Comparison of ENCODE assay signal across 8 mouse cellular contexts in genomic region chr10:60686641-60686975, GRCm38 (mm10). TPM values are rescaled to one million over a fixed set of nuclear protein-coding genes. Genes with fewer than 3 reads are reported as not detected.
DNase-seq lines count a peak whose midpoint lies in the region; ATAC-seq and TF ChIP-seq lines count a peak whose summit lies in the region.

No protein-coding gene starts in this region.

- WGBS in forebrain, postnatal 0 days, result 1% methylated on average over 36 of the region's 37 CpGs
- 0% methylated on average over 18 of the region's 37 CpGs for WGBS in limb, embryonic 14.5 days
- WGBS in stomach, embryonic 16.5 days, result under 1% methylated on average over 37 of the region's 37 CpGs

- H3K9me3 ChIP-seq in E14TG2a.4 (ENCODE audit: low read length), result no peaks in the 10 kb centered on the region
- no peaks in the 10 kb centered on the region for H3K9me3 ChIP-seq in forebrain, postnatal 0 days (ENCODE audit: low read length)
- no peaks in the 10 kb centered on the region for H3K9me3 ChIP-seq in limb, embryonic 14.5 days (ENCODE audit: control insufficient read depth, low read length)
- no peaks in the 10 kb centered on the region for H3K9me3 ChIP-seq in stomach, embryonic 16.5 days (replicated peaks; ENCODE audit: control insufficient read depth, low read length)

- H3K4me1 ChIP-seq in E14TG2a.4 (replicated peaks; ENCODE audit: low read depth, low read length), result peaks cover 29% of the 10 kb centered on the region
- peaks cover 3% of the 10 kb centered on the region for H3K4me1 ChIP-seq in forebrain, postnatal 0 days (ENCODE audit: insufficient read depth)
- H3K4me1 ChIP-seq in limb, embryonic 14.5 days (ENCODE audit: control insufficient read depth, insufficient read depth, low read length), result peaks cover 8% of the 10 kb centered on the region
- peaks cover 12% of the 10 kb centered on the region for H3K4me1 ChIP-seq in stomach, embryonic 16.5 days (ENCODE audit: control insufficient read depth, insufficient read depth, low read length)

- H3K27ac ChIP-seq in forebrain, postnatal 0 days (ENCODE audit: low read depth, low read length), result no peak overlapping the region
- no peak overlapping the region for H3K27ac ChIP-seq in limb, embryonic 14.5 days (replicated peaks; ENCODE audit: low read depth, low read length)
- H3K27ac ChIP-seq in stomach, embryonic 16.5 days (ENCODE audit: low read length), result no peak overlapping the region

- H3K27me3 ChIP-seq in E14TG2a.4 (ENCODE audit: insufficient read depth, low read length), result peaks cover 85% of the 10 kb centered on the region
- H3K27me3 ChIP-seq in forebrain, postnatal 0 days (ENCODE audit: insufficient read depth, low read length), result peaks cover 38% of the 10 kb centered on the region
- peaks cover 42% of the 10 kb centered on the region for H3K27me3 ChIP-seq in limb, embryonic 14.5 days (ENCODE audit: control insufficient read depth, insufficient read depth, low read length)
- peaks cover 48% of the 10 kb centered on the region for H3K27me3 ChIP-seq in stomach, embryonic 16.5 days (ENCODE audit: control insufficient read depth, insufficient read depth, low read length)

- no peaks in the 10 kb centered on the region for H3K36me3 ChIP-seq in E14TG2a.4 (ENCODE audit: insufficient read depth, low read length)
- H3K36me3 ChIP-seq in forebrain, postnatal 0 days (ENCODE audit: insufficient read depth), result no peaks in the 10 kb centered on the region
- H3K36me3 ChIP-seq in limb, embryonic 14.5 days (ENCODE audit: control insufficient read depth, insufficient read depth, low read length), result no peaks in the 10 kb centered on the region
- no peaks in the 10 kb centered on the region for H3K36me3 ChIP-seq in stomach, embryonic 16.5 days (ENCODE audit: control insufficient read depth, insufficient read depth, low read length)

- H3K4me2 ChIP-seq in forebrain, postnatal 0 days (ENCODE audit: low read depth), result peak overlapping the region; percentile 91
- peak overlapping the region; percentile 100 for H3K4me2 ChIP-seq in limb, embryonic 14.5 days (replicated peaks; ENCODE audit: low read depth, low read length, severe bottlenecking)
- H3K4me2 ChIP-seq in stomach, embryonic 16.5 days (ENCODE audit: low read depth, low read length), result peak overlapping the region; percentile 100

- no peak for TF ChIP-seq CTCF in E14TG2a.4 (conservative IDR thresholded peaks at IDR 0.05; ENCODE audit: low read length)
- TF ChIP-seq CTCF in forebrain, postnatal 0 days (IDR thresholded peaks at IDR 0.05; ENCODE audit: low read depth), result no peak

- DNase-seq in cerebellum, postnatal 25 days, result peak; percentile 22 to 26
- no peak for DNase-seq in cerebellum, postnatal 14 days
- no peak for DNase-seq in forebrain, postnatal 0 days
- no peak for DNase-seq in limb, embryonic 14.5 days (ENCODE audit: low spot score)

- H3K9ac ChIP-seq in forebrain, postnatal 0 days, result peak overlapping the region; percentile 54; the same call in 1 of the 2 replicates
- H3K9ac ChIP-seq in limb, embryonic 14.5 days (ENCODE audit: low read depth, low read length, severe bottlenecking), result peak overlapping the region; percentile 69
- peak overlapping the region; percentile 72; the same call in 1 of the 2 replicates for H3K9ac ChIP-seq in stomach, embryonic 16.5 days (ENCODE audit: low read length)

- peak overlapping the region; percentile 79 for H3K4me3 ChIP-seq in E14TG2a.4 (replicated peaks; ENCODE audit: low read length)
- H3K4me3 ChIP-seq in forebrain, postnatal 0 days (ENCODE audit: low read depth, low read length), result peak overlapping the region; percentile 56
- peak overlapping the region; percentile 59 for H3K4me3 ChIP-seq in limb, embryonic 14.5 days (replicated peaks; ENCODE audit: low read length)
- peak overlapping the region; percentile 67 for H3K4me3 ChIP-seq in stomach, embryonic 16.5 days (replicated peaks; ENCODE audit: low read length)

- no peak for TF ChIP-seq POLR2A in limb, embryonic 14.5 days (IDR thresholded peaks at IDR 0.05; ENCODE audit: borderline replicate concordance, extremely low read depth, insufficient read depth, insufficient read length)

- no peak for ATAC-seq in forebrain, postnatal 0 days
- no peak for ATAC-seq in limb, embryonic 14.5 days (ENCODE audit: low FRiP score, low read depth)
- no peak for ATAC-seq in stomach, embryonic 16.5 days (ENCODE audit: insufficient read depth, low FRiP score)
- no peak for ATAC-seq in erythroid progenitor cell, adult 5-6 weeks (replicated peaks; ENCODE audit: low FRiP score, poor library complexity, severe bottlenecking)
- no peak for ATAC-seq in erythroblast, adult 5-6 weeks (replicated peaks; ENCODE audit: low FRiP score, poor library complexity, severe bottlenecking)

RNA-seq across cellular contexts. Expression of gene Cdh23, which starts 9.7 kb away (rescaled TPM):
- 6.2 and 13.1 TPM in 2 replicates for total RNA-seq in forebrain, postnatal 0 days (2014; rRNA removed)
- polyA plus RNA-seq in forebrain, postnatal 0 days (2015; fragmentation: Nextera tagmentation; extraction: Ambion mirVana), result 0.58 and 1.9 TPM in 2 replicates
- 1.5 and 2.7 TPM in 2 replicates for polyA plus RNA-seq in limb, embryonic 14.5 days (2012; rRNA removed)
- 0.73 and 2.2 TPM in 2 replicates for polyA plus RNA-seq in limb, embryonic 14.5 days (2014; fragmentation: Nextera tagmentation; extraction: Ambion mirVana)
- 0.44 and 0.53 TPM in 2 replicates for polyA plus RNA-seq in stomach, embryonic 16.5 days (2015; fragmentation: Nextera tagmentation; extraction: Ambion mirVana)
- total RNA-seq in erythroid progenitor cell, adult 5-6 weeks (2015; ENCODE audit: low replicate concordance), result not detected in 2 replicates
- 0.26 TPM in 1 of 2 replicates, not detected in the other for total RNA-seq in erythroid progenitor cell, adult 5-6 weeks (2017; ENCODE audit: low replicate concordance)
- total RNA-seq in erythroblast, adult 5-6 weeks (2015; ENCODE audit: low replicate concordance), result not detected in 2 replicates
- 0.26 and 0.84 TPM in 2 replicates for total RNA-seq in erythroblast, adult 5-6 weeks (2017; ENCODE audit: low replicate concordance)

Comparison
In these comparisons a context has a peak if more than half of its experiments do, and no peak if none do; other contexts are left out.
1. DNase-seq: peak in cerebellum, postnatal 25 days (2 of 2); none in cerebellum, postnatal 14 days (0 of 2), forebrain, postnatal 0 days (single experiment) and limb, embryonic 14.5 days (single experiment).
2. Peak in every context shown above with its lines, with median percentiles within 50 percentile points of each other: H3K4me3 ChIP-seq, H3K4me2 ChIP-seq and H3K9ac ChIP-seq.